Mouse (Mus musculus): Measurements from ENCODE around the gene Iqsec2.

Iqsec2 gene

DNA sequence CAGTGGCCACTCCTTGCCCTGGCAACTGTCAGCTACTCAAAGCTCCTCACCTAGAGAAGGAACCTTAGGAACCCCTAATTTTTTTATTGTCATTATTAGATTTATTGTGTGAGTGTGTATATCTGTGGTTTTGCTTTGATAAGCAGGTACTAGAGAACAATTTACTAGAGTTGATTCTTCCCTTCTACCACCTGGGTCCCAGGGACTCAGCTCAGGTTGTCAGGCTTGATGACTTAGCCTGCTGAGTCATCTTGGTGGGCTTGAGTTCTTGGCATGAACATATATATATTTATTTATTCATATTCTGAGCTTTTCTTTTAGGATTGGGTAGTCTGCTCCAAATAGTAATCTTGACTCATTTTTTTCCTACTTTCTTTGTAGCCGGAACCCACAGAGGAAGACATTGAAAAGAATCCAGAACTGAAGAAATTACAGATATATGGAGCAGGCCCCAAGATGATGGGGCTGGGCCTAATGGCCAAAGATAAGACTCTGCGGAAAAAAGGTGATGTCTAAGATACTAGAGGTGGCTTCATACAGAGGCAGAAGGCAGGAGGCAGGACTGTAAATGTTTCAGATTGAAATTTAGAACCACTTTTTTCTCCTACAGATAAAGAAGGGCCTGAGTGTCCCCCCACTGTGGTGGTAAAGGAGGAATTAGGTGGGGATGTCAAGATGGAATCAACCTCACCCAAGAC is 100.6 kb downstream of the Iqsec2 start:
- in situ Hi-C loops (cut with MboI, MseI): loop anchor here (5.0 kb wide), 1 partner anchor 103 kb away; no protein-coding TSS in a partner anchor

- in situ Hi-C loops (cut with MboI, MseI): no loop called here
Observed at GRCm38 (mm10) chrX:152271189-152271588, 127.1 kb downstream of the Iqsec2 start.
